Mouse (Mus musculus): Measurements from ENCODE around the gene Fkbp4. TPM values are rescaled to one million over a fixed set of nuclear protein-coding genes. Genes with fewer than 3 reads are reported as not detected.

The Fkbp4 gene
- polyA plus RNA-seq (2014; fragmentation: Nextera tagmentation; extraction: Ambion mirVana): 612 and 615 TPM in 2 replicates

DNA sequence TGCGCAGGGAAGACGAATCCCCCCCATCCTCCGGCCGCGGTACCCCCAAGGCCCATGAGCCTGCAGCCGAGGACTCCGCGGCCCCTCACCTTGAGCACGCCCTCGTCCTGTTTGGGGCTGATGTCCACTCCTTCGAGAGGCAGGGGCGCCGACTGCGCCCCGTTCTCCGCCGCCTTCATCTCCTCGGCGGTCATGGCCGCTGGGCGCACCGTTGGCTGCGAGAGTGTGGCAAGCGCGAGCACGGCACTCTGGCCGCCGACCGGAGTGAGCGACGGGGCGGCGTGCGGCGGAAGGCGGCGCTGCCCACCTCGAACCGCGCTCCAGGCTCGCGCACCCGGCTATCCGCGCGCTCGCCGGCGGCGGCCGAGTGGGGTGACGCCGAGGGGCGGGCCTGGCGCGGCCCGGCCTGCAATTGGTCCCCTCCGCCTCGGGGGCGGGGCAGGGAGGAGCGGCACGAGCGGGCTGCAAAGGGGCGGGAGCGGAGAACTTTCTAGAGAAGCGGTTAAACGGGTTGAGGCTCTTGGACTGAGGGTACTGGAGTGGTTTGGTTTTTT, at the start of gene Fkbp4:
Fkbp4 (minus strand) TSS at position 361 of the 554 bp plus-strand sequence.
- H3K4me1 ChIP-seq (ENCODE audit: control insufficient read depth, insufficient read depth, low read length): no peaks in the 10 kb centered on the region
- WGBS: under 1% methylated on average over 67 of the region's 67 CpGs
- peaks cover 11% of the 10 kb centered on the region for H3K36me3 ChIP-seq (replicated peaks; ENCODE audit: control insufficient read depth, insufficient read depth, low read depth, low read length)
- peak within 1 kb of the TSS; percentile 86 for H3K27ac ChIP-seq (replicated peaks; ENCODE audit: low read depth, low read length)
- DNase-seq (ENCODE audit: low spot score): peak; percentile 96
- peak within 1 kb of the TSS; percentile 99 for H3K9ac ChIP-seq (replicated peaks; ENCODE audit: low read length)
- H3K4me2 ChIP-seq (ENCODE audit: low read depth, low read length): peak within 1 kb of the TSS; percentile 61
- H3K4me3 ChIP-seq (ENCODE audit: low read depth, low read length): peak within 1 kb of the TSS; percentile 98
- no peaks in the 10 kb centered on the region for H3K9me3 ChIP-seq (replicated peaks; ENCODE audit: control insufficient read depth, low read length)
- peak; percentile 90 for ATAC-seq (replicated peaks; ENCODE audit: insufficient number of reproducible peaks, low FRiP score, low TSS enrichment, low read depth)
- H3K27me3 ChIP-seq (ENCODE audit: control insufficient read depth, insufficient read depth, low read length): no peaks in the 10 kb centered on the region

DNA sequence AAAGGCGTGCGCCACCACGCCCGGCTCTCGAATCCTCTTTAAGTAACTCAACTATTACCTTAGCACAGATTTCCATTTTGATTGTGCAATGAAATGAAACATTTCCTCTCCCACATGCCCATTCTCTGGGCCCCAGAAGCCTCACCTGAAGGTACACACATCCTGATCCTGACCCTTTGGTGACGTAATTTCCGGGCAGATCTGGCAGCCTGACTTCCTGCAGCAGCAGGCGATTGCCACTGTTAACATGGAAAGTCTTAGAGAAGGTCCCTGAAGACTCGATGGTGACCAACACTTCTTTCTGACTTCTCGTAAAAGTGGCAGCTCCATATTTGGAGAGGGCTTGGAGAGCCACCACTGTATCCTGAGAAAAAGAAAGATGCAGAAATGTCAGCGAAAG, 49.3 kb upstream of the Fkbp4 start:
- Histone ChIP-seq H3K27me3 (ENCODE audit: control insufficient read depth, insufficient read depth, low read length) (no peaks in the 10 kb centered on the region), H3K4me3 (ENCODE audit: low read depth, low read length) (no peak overlapping the region), H3K9me3 (replicated peaks; ENCODE audit: control insufficient read depth, low read length) (no peaks in the 10 kb centered on the region), H3K36me3 (replicated peaks; ENCODE audit: control insufficient read depth, insufficient read depth, low read depth, low read length) (no peaks in the 10 kb centered on the region), H3K9ac (replicated peaks; ENCODE audit: low read length) (no peak overlapping the region), H3K27ac (replicated peaks; ENCODE audit: low read depth, low read length) (no peak overlapping the region), H3K4me2 (ENCODE audit: low read depth, low read length) (no peak overlapping the region), H3K4me1 (ENCODE audit: control insufficient read depth, insufficient read depth, low read length) (no peaks in the 10 kb centered on the region)
- DNase-seq (ENCODE audit: low spot score) (no peak), ATAC-seq (replicated peaks; ENCODE audit: insufficient number of reproducible peaks, low FRiP score, low TSS enrichment, low read depth) (no peak)
- 89% methylated on average over 11 of the region's 11 CpGs for WGBS

DNA sequence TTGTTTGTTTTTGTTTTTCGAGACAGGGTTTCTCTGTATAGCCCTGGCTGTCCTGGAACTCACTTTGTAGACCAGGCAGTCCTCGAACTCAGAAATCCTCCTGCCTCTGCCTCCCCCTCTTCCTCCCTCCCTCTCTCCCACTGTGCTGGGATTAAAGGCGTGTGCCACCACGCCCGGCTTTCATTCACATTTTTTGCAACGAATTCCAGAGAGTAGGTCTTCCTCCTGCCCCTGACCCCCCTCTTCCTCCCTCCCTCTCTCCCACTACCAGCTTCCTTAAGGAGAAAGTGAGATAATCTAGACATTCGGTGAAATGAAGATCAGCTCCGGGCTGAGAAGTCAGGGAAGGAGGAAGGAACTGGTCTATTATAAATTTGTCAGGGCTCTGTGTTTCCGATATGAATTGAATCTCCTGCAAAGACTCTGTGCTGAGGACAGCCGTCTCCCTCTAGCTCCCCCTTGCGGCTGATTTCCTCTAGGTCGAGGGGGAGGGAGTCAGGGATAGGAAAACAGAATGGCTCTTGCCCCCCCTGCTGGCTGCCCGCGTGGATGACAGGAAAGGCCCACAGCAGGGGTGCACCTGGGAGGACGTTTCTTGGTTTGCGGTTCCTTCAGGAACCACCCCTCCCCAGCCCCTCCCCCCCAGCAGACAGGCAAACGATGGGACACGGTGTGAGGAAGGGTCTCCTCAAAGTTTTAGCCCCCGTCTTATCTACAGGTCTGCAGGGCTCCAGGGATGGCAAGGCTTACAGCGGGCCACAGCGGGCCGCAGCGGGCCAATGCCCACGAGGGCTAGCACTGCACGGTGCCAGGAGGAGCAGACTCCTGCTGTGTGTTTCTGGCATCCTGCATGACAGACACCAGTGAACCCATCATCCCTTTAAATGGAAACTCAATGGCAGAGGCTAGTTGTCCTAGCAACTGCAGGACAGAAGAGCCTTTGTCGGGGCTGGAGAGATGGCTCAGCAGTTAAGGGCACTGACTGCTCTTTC, 41.3 kb upstream of the Fkbp4 start:
- ATAC-seq (replicated peaks; ENCODE audit: insufficient number of reproducible peaks, low FRiP score, low TSS enrichment, low read depth) (peak; percentile 87), DNase-seq (ENCODE audit: low spot score) (peak; percentile 94)
- H3K4me2 ChIP-seq (ENCODE audit: low read depth, low read length): peak overlapping the region; percentile 24; the same call in 1 of the 2 replicates
- H3K27ac ChIP-seq (replicated peaks; ENCODE audit: low read depth, low read length): no peak overlapping the region
- no peaks in the 10 kb centered on the region for H3K27me3 ChIP-seq (ENCODE audit: control insufficient read depth, insufficient read depth, low read length)
- H3K4me3 ChIP-seq (ENCODE audit: low read depth, low read length): no peak overlapping the region
- H3K36me3 ChIP-seq (replicated peaks; ENCODE audit: control insufficient read depth, insufficient read depth, low read depth, low read length): no peaks in the 10 kb centered on the region
- 21% methylated on average over 26 of the region's 26 CpGs for WGBS
- H3K9ac ChIP-seq (replicated peaks; ENCODE audit: low read length): no peak overlapping the region
- H3K4me1 ChIP-seq (ENCODE audit: control insufficient read depth, insufficient read depth, low read length): no peaks in the 10 kb centered on the region
- H3K9me3 ChIP-seq (replicated peaks; ENCODE audit: control insufficient read depth, low read length): no peaks in the 10 kb centered on the region

DNA sequence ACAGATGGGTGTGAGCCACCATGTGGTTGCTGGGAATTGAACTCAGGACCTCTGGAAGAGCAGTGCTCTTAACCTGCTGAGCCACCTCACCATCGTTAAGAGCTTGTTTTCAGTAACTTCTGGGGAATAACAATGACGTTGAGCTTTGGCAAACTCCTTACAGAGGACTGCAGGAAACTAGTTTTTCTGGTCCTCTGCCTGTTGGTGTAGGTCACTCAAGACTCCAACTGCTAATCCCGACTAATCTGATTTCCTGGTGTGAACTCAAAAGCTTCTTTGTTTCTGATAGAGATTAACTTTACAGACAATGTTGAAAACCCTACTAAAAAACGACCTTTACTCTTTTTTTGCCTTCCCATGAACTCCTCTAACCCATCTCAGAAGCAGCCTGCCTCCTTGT, 39.0 kb upstream of the Fkbp4 start:
- no peak overlapping the region for H3K4me3 ChIP-seq (ENCODE audit: low read depth, low read length)
- 7% methylated on average over 4 of the region's 4 CpGs for WGBS
- H3K27me3 ChIP-seq (ENCODE audit: control insufficient read depth, insufficient read depth, low read length): no peaks in the 10 kb centered on the region
- ATAC-seq (replicated peaks; ENCODE audit: insufficient number of reproducible peaks, low FRiP score, low TSS enrichment, low read depth) (no peak), DNase-seq (ENCODE audit: low spot score) (no peak)
- H3K27ac ChIP-seq (replicated peaks; ENCODE audit: low read depth, low read length): no peak overlapping the region
- H3K36me3 ChIP-seq (replicated peaks; ENCODE audit: control insufficient read depth, insufficient read depth, low read depth, low read length): no peaks in the 10 kb centered on the region
- H3K4me1 ChIP-seq (ENCODE audit: control insufficient read depth, insufficient read depth, low read length): no peaks in the 10 kb centered on the region
- H3K9me3 ChIP-seq (replicated peaks; ENCODE audit: control insufficient read depth, low read length): no peaks in the 10 kb centered on the region
- no peak overlapping the region for H3K4me2 ChIP-seq (ENCODE audit: low read depth, low read length)
- no peak overlapping the region for H3K9ac ChIP-seq (replicated peaks; ENCODE audit: low read length)

DNA sequence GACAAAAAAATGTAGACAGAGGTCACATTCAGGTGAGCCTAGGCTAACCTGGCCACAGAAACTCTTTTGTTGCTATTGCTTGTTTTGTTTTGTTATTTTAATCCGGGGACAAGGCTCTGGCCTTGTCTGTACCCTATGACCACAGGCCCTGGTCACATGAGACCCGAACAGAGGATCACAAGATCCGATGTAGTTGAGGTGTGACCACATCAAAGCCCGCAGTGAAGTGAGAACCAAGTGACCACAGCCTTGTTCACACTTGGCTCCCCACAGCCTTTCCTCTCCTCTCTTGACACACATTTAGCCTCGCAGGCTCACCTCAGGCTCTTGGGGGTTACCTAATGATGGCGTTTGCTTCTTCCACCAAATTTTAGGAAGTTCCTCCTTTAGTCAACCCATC, 35.6 kb upstream of the Fkbp4 start:
- DNase-seq (ENCODE audit: low spot score) (no peak), ATAC-seq (replicated peaks; ENCODE audit: insufficient number of reproducible peaks, low FRiP score, low TSS enrichment, low read depth) (no peak)
- Histone ChIP-seq H3K4me2 (ENCODE audit: low read depth, low read length) (no peak overlapping the region), H3K4me1 (ENCODE audit: control insufficient read depth, insufficient read depth, low read length) (no peaks in the 10 kb centered on the region), H3K9me3 (replicated peaks; ENCODE audit: control insufficient read depth, low read length) (no peaks in the 10 kb centered on the region), H3K27ac (replicated peaks; ENCODE audit: low read depth, low read length) (no peak overlapping the region), H3K36me3 (replicated peaks; ENCODE audit: control insufficient read depth, insufficient read depth, low read depth, low read length) (no peaks in the 10 kb centered on the region), H3K9ac (replicated peaks; ENCODE audit: low read length) (no peak overlapping the region), H3K4me3 (ENCODE audit: low read depth, low read length) (no peak overlapping the region), H3K27me3 (ENCODE audit: control insufficient read depth, insufficient read depth, low read length) (no peaks in the 10 kb centered on the region)
- 85% methylated on average over 6 of the region's 6 CpGs for WGBS

DNA sequence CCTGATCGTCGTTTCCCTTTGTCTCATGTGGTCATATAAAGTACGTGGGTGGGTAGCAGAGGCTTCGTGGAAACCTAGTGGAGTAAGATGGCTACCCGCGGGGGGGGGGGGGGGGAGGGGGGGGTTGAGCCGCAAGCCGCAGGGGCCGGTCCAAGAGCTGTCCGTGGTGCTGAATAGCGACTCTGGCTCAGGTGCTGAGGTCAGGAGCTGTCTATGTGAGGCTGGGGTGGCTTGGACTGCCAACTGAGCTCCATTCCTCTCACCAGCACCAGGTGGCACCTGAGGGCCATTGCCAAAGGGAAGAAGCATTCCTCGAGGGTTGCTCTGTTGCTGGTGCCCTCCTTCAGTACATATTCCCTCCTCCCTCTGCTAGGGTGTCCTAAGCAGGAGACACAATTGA, 31.0 kb upstream of the Fkbp4 start:
- DNase-seq (ENCODE audit: low spot score) (peak; percentile 72), ATAC-seq (replicated peaks; ENCODE audit: insufficient number of reproducible peaks, low FRiP score, low TSS enrichment, low read depth) (no peak)
- H3K36me3 ChIP-seq (replicated peaks; ENCODE audit: control insufficient read depth, insufficient read depth, low read depth, low read length): no peaks in the 10 kb centered on the region
- no peak overlapping the region for H3K4me3 ChIP-seq (ENCODE audit: low read depth, low read length)
- no peak overlapping the region for H3K4me2 ChIP-seq (ENCODE audit: low read depth, low read length)
- no peaks in the 10 kb centered on the region for H3K27me3 ChIP-seq (ENCODE audit: control insufficient read depth, insufficient read depth, low read length)
- 7% methylated on average over 10 of the region's 12 CpGs for WGBS
- no peak overlapping the region for H3K9ac ChIP-seq (replicated peaks; ENCODE audit: low read length)
- no peaks in the 10 kb centered on the region for H3K9me3 ChIP-seq (replicated peaks; ENCODE audit: control insufficient read depth, low read length)
- H3K4me1 ChIP-seq (ENCODE audit: control insufficient read depth, insufficient read depth, low read length): no peaks in the 10 kb centered on the region
- H3K27ac ChIP-seq (replicated peaks; ENCODE audit: low read depth, low read length): no peak overlapping the region

DNA sequence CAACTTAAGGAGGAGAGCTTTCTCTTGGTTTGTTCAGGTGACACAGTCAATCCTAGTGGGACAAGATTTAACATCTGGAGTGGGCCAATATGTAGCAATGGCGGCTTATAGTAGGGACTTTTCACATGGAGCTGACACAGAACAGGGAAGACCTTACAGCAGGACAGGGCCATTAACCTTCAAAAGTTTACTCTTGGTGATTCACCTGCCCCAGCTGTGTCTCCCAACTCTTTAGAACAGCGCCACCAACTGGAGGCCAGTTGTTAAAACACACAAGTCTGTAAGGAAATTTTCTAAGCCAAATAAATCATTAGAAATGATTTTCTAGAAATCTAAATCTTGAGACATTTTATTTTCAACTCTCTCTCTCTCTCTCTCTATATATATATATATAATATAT, 28.8 kb upstream of the Fkbp4 start:
- no peak overlapping the region for H3K4me2 ChIP-seq (ENCODE audit: low read depth, low read length)
- no peaks in the 10 kb centered on the region for H3K9me3 ChIP-seq (replicated peaks; ENCODE audit: control insufficient read depth, low read length)
- no peak overlapping the region for H3K4me3 ChIP-seq (ENCODE audit: low read depth, low read length)
- H3K9ac ChIP-seq (replicated peaks; ENCODE audit: low read length): no peak overlapping the region
- no peak for ATAC-seq (replicated peaks; ENCODE audit: insufficient number of reproducible peaks, low FRiP score, low TSS enrichment, low read depth)
- no peak overlapping the region for H3K27ac ChIP-seq (replicated peaks; ENCODE audit: low read depth, low read length)
- H3K36me3 ChIP-seq (replicated peaks; ENCODE audit: control insufficient read depth, insufficient read depth, low read depth, low read length): no peaks in the 10 kb centered on the region
- no peak for DNase-seq (ENCODE audit: low spot score)
- WGBS: 47% methylated on average over 2 of the region's 2 CpGs
- H3K27me3 ChIP-seq (ENCODE audit: control insufficient read depth, insufficient read depth, low read length): no peaks in the 10 kb centered on the region
- no peaks in the 10 kb centered on the region for H3K4me1 ChIP-seq (ENCODE audit: control insufficient read depth, insufficient read depth, low read length)

DNA sequence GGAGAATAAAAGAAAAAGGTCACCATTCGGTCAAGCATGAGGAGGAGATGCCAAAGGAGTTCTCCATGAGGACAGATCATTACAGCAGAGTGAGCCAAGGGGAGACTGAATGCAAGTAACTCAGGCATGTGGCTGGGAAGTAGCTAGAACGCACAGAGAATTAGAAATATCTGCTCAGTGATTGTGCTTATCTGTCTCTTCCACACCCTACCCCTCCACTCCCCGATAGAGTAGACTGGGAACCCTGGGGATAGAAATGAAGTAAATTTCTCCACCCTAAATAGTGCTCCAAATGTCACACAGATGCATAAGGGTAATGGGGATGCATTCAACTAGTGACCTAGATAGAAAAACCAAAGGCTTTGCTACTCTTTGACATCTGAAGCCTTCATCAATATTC, 28.1 kb upstream of the Fkbp4 start:
- WGBS: 74% methylated on average over 3 of the region's 3 CpGs
- Histone ChIP-seq H3K4me3 (ENCODE audit: low read depth, low read length) (no peak overlapping the region), H3K9me3 (replicated peaks; ENCODE audit: control insufficient read depth, low read length) (no peaks in the 10 kb centered on the region), H3K36me3 (replicated peaks; ENCODE audit: control insufficient read depth, insufficient read depth, low read depth, low read length) (no peaks in the 10 kb centered on the region), H3K4me1 (ENCODE audit: control insufficient read depth, insufficient read depth, low read length) (no peaks in the 10 kb centered on the region), H3K9ac (replicated peaks; ENCODE audit: low read length) (no peak overlapping the region), H3K27me3 (ENCODE audit: control insufficient read depth, insufficient read depth, low read length) (no peaks in the 10 kb centered on the region), H3K27ac (replicated peaks; ENCODE audit: low read depth, low read length) (no peak overlapping the region), H3K4me2 (ENCODE audit: low read depth, low read length) (no peak overlapping the region)
- DNase-seq (ENCODE audit: low spot score) (no peak), ATAC-seq (replicated peaks; ENCODE audit: insufficient number of reproducible peaks, low FRiP score, low TSS enrichment, low read depth) (no peak)

All from embryonic facial prominence, embryonic 11.5 days (tissue).